Mouse (Mus musculus) left cerebral cortex, adult 11 months (tissue): ENCODE measurements at regions not wholly inside any gene's neighbourhood (a gene's known extent, or its start where the extent isn't known, plus 50 kb on each side); places are given as distances from the start of the nearest gene placed in this dataset.
A peak's percentile ranks its signal among the peaks of the same experiment; 100 is the strongest.
"Not testable (repeated sequence)": the region's sequence is repeated elsewhere in the genome, so short reads cannot be mapped to it uniquely, and the experiment has no call there.

Source experiments
- DNase-seq: peaks from one replicate; pipeline ENCODE4 v3.0.0; 2022; ENCODE audit warnings: low spot score

- no peak for DNase-seq
These were observed 417.4 kb downstream of the Htr7 start for GRCm38 (mm10) chr19:35639945-35640344.

GRCm38 (mm10) chr19:35621771-35622170, 435.5 kb downstream of the Htr7 start:
- no peak for DNase-seq

DNA sequence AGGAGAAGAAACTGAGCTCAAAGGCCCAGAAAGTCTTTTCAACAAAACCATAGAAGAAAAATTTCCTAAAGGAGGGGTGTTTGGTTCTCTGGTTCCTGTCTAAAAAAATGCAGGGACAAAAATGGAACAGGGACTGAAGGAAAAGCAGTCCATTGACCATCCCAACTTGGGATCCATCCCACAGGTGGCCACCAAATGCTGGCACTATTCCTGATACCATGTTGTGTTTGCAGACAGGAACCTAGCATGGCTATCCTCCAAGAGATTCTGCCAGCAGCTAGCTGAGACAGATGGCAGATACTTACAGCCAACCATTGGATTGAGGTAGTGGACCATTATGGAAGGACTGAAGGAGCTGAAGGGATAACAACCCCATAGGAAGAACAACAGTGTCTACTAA, 461.9 kb downstream of the Htr7 start:
- no peak for DNase-seq

DNA sequence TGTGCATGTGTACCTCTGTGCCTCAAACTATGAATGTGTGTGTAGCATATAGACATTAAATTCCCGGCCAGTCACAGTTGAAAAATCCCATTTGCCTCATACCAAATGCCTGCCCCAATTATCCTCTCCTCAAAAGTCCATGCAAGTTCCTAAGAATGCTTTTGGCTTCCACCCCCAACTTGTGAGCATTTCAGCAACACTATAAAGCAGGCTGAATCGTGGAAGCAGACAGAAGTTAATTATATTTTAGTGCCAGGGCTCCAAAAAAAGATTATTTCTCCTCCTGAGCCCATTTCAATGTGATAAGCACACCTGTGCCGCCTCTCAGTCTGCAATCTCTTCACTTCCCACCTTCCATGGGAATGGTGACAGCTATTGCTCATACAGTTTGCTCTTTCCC, 481.3 kb downstream of the Htr7 start:
- peak; percentile 3 for DNase-seq

- no peak for DNase-seq
These were observed 507.9 kb downstream of the Htr7 start for GRCm38 (mm10) chr19:35549381-35549780.

DNA sequence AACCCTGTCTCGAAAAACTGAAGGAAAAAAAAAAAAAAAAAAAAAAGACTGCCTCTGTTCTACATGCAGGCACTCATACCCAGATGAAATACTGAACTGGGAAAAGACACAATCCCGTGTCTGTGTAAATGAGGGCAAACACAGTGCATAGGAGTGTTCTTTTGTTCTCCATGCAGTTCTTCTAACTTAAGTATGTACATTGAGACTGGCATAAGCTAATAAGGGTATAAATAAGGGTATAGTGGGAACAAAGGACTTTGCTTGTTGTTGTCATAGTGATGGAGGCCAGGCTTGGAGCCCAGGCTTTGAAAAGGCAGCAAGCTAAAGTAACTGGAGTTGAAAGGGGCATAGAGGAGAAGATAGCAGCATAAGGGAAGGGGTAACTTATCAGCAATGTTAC, 520.5 kb downstream of the Htr7 start:
- DNase-seq = no peak

- DNase-seq = no peak
These were observed 528.0 kb downstream of the Htr7 start for GRCm38 (mm10) chr19:35529276-35529675.

DNA sequence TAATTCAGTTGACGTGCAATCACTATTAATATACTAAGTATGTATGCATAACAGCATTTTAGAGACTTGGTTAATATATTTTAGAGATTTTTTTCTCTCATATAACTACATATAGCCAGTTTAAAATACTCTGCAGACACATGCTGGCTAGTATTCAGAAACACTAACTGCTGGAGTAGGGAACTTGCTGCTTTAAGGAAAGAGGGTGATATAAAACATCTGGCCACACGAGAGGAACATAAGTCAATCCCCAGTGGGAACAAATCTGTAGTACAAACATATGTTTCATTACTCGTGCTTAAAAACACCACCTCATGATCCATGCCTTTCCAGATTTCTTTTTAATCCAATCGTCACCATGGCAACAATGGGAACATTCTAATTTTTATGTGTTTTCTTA, 563.6 kb downstream of the Htr7 start:
- no peak for DNase-seq

GRCm38 (mm10) chr19:35491354-35491753, 566.0 kb downstream of the Htr7 start:
- no peak for DNase-seq

- not testable (repeated sequence) for DNase-seq
These were observed 563.5 kb downstream of the Kif20b start for GRCm38 (mm10) chr19:35485616-35486015.

DNA sequence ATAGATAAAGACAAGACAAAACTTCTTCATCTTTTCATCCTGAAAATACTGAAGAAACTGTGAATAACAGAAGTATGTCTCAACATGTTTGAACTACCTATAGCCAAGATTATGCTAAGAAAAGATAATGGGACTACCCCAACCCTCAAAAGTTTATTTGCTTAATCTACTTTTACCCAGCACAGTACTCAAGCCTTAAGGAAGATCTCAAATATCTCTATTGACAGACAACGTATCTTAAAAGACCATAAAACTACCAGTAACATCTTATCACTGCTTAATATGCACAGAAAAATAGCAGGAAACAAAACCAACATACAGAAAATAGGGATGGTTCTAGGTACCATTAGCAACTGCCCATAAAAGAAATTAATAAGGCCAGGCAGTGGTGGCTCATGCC, 560.3 kb downstream of the Kif20b start:
- no peak for DNase-seq

DNA sequence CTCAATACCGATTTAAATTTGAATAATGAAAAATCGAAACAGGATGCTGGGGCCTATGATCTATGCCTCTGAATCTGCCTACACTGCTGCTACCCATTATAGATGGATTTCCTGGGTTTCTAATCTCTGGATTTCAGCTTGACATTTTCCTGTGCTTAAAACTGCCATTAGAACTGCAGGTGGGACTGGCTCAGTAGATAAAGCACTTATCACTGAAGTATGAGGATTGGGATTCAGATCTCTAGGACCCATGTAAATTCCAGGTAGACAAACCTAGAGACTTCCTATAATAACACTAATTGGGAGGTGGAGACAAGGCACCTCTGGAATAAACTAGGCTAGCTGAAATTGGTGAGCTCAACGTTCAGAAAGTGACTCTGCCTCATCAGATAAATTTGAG, 531.8 kb downstream of the Kif20b start:
- no peak for DNase-seq

- DNase-seq = peak; percentile 4
These were observed 520.3 kb downstream of the Kif20b start for GRCm38 (mm10) chr19:35442466-35442865.

- DNase-seq = no peak
These were observed 515.9 kb downstream of the Kif20b start for GRCm38 (mm10) chr19:35438074-35438473.
